Mouse (Mus musculus) kidney, embryonic 16.5 days (tissue): ENCODE data around the gene Ccdc88b. TPM values are rescaled to one million over a fixed set of nuclear protein-coding genes. Genes with fewer than 3 reads are reported as not detected.

Source experiments
- ATAC-seq: fragments of 200-750 bp; cut with Nextera tagmentation; 2 replicates; pipeline ENCODE4 v1.8.0; 2017; ENCODE audit warnings: moderate TSS enrichment; ENCODE audit not compliant: low FRiP score, low TSS enrichment
- H3K27ac ChIP-seq: fragments of 300-500 bp; sonication (generic); 2 replicates; pipeline ENCODE4 v1.5.1; 2014; ENCODE audit warnings: low read length
- H3K27me3 ChIP-seq: fragments of 300-500 bp; sonication (generic); 2 replicates; pipeline ENCODE4 v1.6.1; 2014; ENCODE audit warnings: low read length, control low read depth, mixed read lengths; ENCODE audit not compliant: insufficient read depth
- H3K36me3 ChIP-seq: fragments of 300-500 bp; sonication (generic); 2 replicates; pipeline ENCODE4 v1.6.1; 2014; ENCODE audit warnings: low read length, control low read depth, mixed read lengths; ENCODE audit not compliant: insufficient read depth
- H3K4me1 ChIP-seq: fragments of 300-500 bp; sonication (generic); 2 replicates; pipeline ENCODE4 v1.6.1; 2014; ENCODE audit warnings: low read length, control low read depth, mixed read lengths; ENCODE audit not compliant: insufficient read depth
- H3K4me2 ChIP-seq: fragments of 300-500 bp; sonication (generic); replicated peaks from 2 replicates; pipeline ENCODE4 v1.6.1; 2014; ENCODE audit warnings: low read depth, low read length
- H3K4me3 ChIP-seq: fragments of 300-500 bp; sonication (generic); 2 replicates; pipeline ENCODE4 v1.5.1; 2014; ENCODE audit warnings: mild to moderate bottlenecking, low read length
- H3K9ac ChIP-seq: fragments of 300-500 bp; sonication (generic); replicated peaks from 2 replicates; pipeline ENCODE4 v1.6.1; 2014; ENCODE audit warnings: low read length
- H3K9me3 ChIP-seq: fragments of 300-500 bp; sonication (generic); 2 replicates; pipeline ENCODE4 v1.6.1; 2016; ENCODE audit warnings: low read length, control low read depth
- WGBS: fragments of 180-500 bp; shearing (Covaris S2); extraction: QIAGEN DNeasy Blood & Tissue Kit; methylation state at CpG from one replicate; pipeline ENCODE4 v1.1.7; 2014; 5-methylcytosine and 5-hydroxymethylcytosine counted together
- microRNA-seq: library from miRNA; unstranded; fragments of <30 nt; microRNA quantifications from one replicate; pipeline ENCODE4, GENCODE M21; 2016
- polyA plus RNA-seq: library from polyadenylated mRNA; unstranded; fragments of >200 nt; fragmentation: Nextera tagmentation; extraction: Ambion mirVana; gene quantifications from 2 replicates; pipeline ENCODE4 v1.2.1, GENCODE M21; 2015

Gene Ccdc88b
- polyA plus RNA-seq, 1 experiment from 2014 or later = 0.74 TPM

DNA sequence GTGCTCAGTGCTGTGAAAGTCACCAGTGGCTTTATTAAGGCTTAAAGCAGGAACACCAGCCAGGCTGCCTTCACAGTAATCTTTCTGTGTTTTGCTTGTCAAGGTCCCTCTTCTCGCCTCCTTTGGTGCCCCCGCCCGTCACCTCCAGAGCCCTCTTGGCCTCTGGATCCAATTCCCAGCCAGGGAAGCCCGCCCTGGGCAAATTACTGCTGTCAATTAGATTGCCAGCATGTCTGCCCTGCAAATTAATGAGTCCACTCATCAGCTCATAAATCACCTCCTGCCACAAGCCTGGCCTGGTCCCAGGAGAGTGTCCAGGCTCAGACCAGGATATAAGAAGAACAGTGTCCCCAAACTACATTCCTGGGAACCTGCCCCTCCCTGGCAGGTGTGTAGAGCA, 43.6 kb downstream of the Ccdc88b start:
- Histone ChIP-seq H3K27ac (no peak overlapping the region), H3K27me3 (no peaks in the 10 kb centered on the region; the same call in 1 of the 2 replicates), H3K9ac (no peak overlapping the region), H3K9me3 (0 out of 2 replicates have a peak, but pooled peaks cover 2% of the 10 kb centered on the region), H3K36me3 (no peaks in the 10 kb centered on the region), H3K4me3 (no peak overlapping the region), H3K4me2 (no peak overlapping the region), H3K4me1 (no peaks in the 10 kb centered on the region)
- 15% methylated on average over 4 of the region's 4 CpGs for WGBS
- no peak for ATAC-seq

Small RNAs within 50 kb of the gene (microRNA-seq; reads per million reads assigned to microRNA genes)
- not detected for gene Mir5046

Other genes with a start within 250 kb of the Ccdc88b start
- gene Rps6ka4, start 17.6 kb downstream of the Ccdc88b start, polyA plus RNA-seq = 27.1 and 28.3 TPM in 2 replicates
- gene Trmt112, start 51.5 kb upstream of the Ccdc88b start, polyA plus RNA-seq = 141 and 145 TPM in 2 replicates
- gene Prdx5, start 51.9 kb upstream of the Ccdc88b start, polyA plus RNA-seq = 325 and 350 TPM in 2 replicates
- 18.0 and 19.4 TPM in 2 replicates for gene Esrra, start 63.6 kb upstream of the Ccdc88b start, polyA plus RNA-seq
- gene Catsperz, start 67.2 kb upstream of the Ccdc88b start, polyA plus RNA-seq = 3.4 and 3.7 TPM in 2 replicates
- 0.42 and 0.71 TPM in 2 replicates for gene Kcnk4, start 76.3 kb upstream of the Ccdc88b start, polyA plus RNA-seq
- 71.2 and 86.6 TPM in 2 replicates for gene Bad, start 83.7 kb upstream of the Ccdc88b start, polyA plus RNA-seq
- gene Gpr137, start 84.3 kb upstream of the Ccdc88b start, polyA plus RNA-seq = 29.5 and 30.4 TPM in 2 replicates
- 51.5 and 53.8 TPM in 2 replicates for gene Ppp1r14b, start 116.8 kb upstream of the Ccdc88b start, polyA plus RNA-seq
- 44.1 and 48.8 TPM in 2 replicates for gene Plcb3, start 118.3 kb upstream of the Ccdc88b start, polyA plus RNA-seq
- 139 and 150 TPM in 2 replicates for gene Fkbp2, start 122.3 kb upstream of the Ccdc88b start, polyA plus RNA-seq
- gene Vegfb, start 129.4 kb upstream of the Ccdc88b start, polyA plus RNA-seq = 25.1 and 37.3 TPM in 2 replicates
- 26.8 and 27.3 TPM in 2 replicates for gene Dnajc4, start 134.4 kb upstream of the Ccdc88b start, polyA plus RNA-seq
- gene Nudt22, start 137.9 kb upstream of the Ccdc88b start, polyA plus RNA-seq = 30.9 and 35.0 TPM in 2 replicates
- gene Trpt1, start 137.9 kb upstream of the Ccdc88b start, polyA plus RNA-seq = 12.6 and 13.1 TPM in 2 replicates
- gene Fermt3, start 161.3 kb upstream of the Ccdc88b start, polyA plus RNA-seq = 5.7 and 6.4 TPM in 2 replicates
- gene Stip1, start 181.8 kb upstream of the Ccdc88b start, polyA plus RNA-seq = 305 and 314 TPM in 2 replicates
- gene Macrod1, start 198.6 kb upstream of the Ccdc88b start, polyA plus RNA-seq = 15.6 and 16.4 TPM in 2 replicates
- gene Flrt1, start 247.5 kb upstream of the Ccdc88b start, polyA plus RNA-seq = 5.4 and 6.8 TPM in 2 replicates